Mouse (Mus musculus) G1E (cell line): ENCODE data around the gene Ankfn1. TPM values are rescaled to one million over a fixed set of nuclear protein-coding genes. Genes with fewer than 3 reads are reported as not detected.

Experiments used
- ATAC-seq: 2 replicates; pipeline ENCODE4 v1.8.0; 2016; ENCODE audit warnings: mild to moderate bottlenecking; ENCODE audit not compliant: insufficient number of reproducible peaks, poor library complexity, low FRiP score, severe bottlenecking; ENCODE audit errors: extremely low read depth
- DNase-seq: peaks from one replicate; pipeline ENCODE4 v3.0.0; 2012; ENCODE audit warnings: low spot score
- H3K27me3 ChIP-seq: 2 replicates; pipeline ENCODE4 v1.6.1; 2012; ENCODE audit warnings: mild to moderate bottlenecking, low read length, inconsistent platforms; ENCODE audit not compliant: insufficient read depth
- H3K36me3 ChIP-seq: replicated peaks from 2 replicates; pipeline ENCODE3; 2012; ENCODE audit warnings: mild to moderate bottlenecking, inconsistent platforms
- H3K4me1 ChIP-seq: 2 replicates; pipeline ENCODE4 v1.6.1; 2012; ENCODE audit warnings: low read depth, low read length, inconsistent platforms, mixed read lengths; ENCODE audit not compliant: insufficient read depth
- H3K4me3 ChIP-seq: 2 replicates; pipeline ENCODE4 v1.5.1; 2012; ENCODE audit warnings: low read depth, mild to moderate bottlenecking, inconsistent platforms, low read length, moderate library complexity, mixed read lengths
- H3K9me3 ChIP-seq: replicated peaks from 2 replicates; pipeline ENCODE4 v1.6.1; 2012; ENCODE audit warnings: inconsistent platforms
- CTCF ChIP-seq: IDR thresholded peaks from 2 replicates; pipeline ENCODE4 v1.5.1; 2012; ENCODE audit warnings: low read depth, low read length, inconsistent platforms, mixed read lengths
- GATA1 ChIP-seq: IDR thresholded peaks from 2 replicates; pipeline ENCODE4 v1.6.1; 2012; ENCODE audit warnings: borderline replicate concordance, low read length, inconsistent platforms, mixed read lengths
- GATA2 ChIP-seq: IDR thresholded peaks from 2 replicates; pipeline ENCODE4 v1.6.1; 2012; ENCODE audit warnings: low read depth, low read length, inconsistent platforms, borderline replicate concordance
- POLR2AphosphoS5 ChIP-seq: IDR thresholded peaks from 2 replicates; pipeline ENCODE4 v1.6.1; 2012; ENCODE audit warnings: low read depth, low read length, inconsistent platforms; ENCODE audit not compliant: insufficient replicate concordance
- TAL1 ChIP-seq: conservative IDR thresholded peaks from 2 replicates; pipeline ENCODE4 v1.6.1; 2012; ENCODE audit warnings: low read depth, low read length, inconsistent platforms, mixed read lengths
- polyA plus RNA-seq: library from polyadenylated mRNA; stranded (reverse); fragments of >175 nt; gene quantifications from 2 replicates; pipeline ENCODE4 v1.2.3, GENCODE M21; 2012
- total RNA-seq, 2 experiments: library from RNA; stranded (forward) in 1 of 2; stranded (reverse) in 1 of 2; fragments of 200-1000 nt in 1 of 2; fragments of >200 nt in 1 of 2; fragmentation: Nextera tagmentation in 1 of 2; gene quantifications; 2 replicates each; pipeline ENCODE4 v1.2.3; 2014 to 2017

Ankfn1 gene
- total and polyA plus RNA-seq, 3 experiments, result 0.27 TPM; not detected in 2

DNA sequence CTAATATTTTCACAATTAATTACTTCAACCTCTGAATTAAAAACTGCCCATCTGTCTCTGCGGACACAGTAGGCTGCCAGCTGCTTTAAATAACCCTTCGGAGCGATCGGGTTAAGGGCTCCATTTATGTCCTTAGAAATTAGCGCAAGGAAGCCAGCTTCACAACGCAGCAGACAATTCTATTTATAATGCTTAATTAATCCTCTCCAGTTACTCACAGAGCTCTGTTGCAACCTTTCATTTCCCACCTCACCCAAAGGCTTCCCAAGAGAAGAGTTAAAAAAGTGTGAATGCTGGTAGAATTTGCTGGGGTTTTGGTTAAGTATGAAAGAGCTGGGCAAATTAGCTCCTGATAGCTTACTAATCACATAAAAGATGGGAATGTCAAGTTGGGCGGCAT is 275.7 kb downstream of the Ankfn1 start:
- TF ChIP-seq GATA1 (no peak), TAL1 (no peak), GATA2 (no peak), POLR2AphosphoS5 (no peak), CTCF (no peak)
- H3K9me3 ChIP-seq, result peaks cover 33% of the 10 kb centered on the region
- no peaks in the 10 kb centered on the region for H3K27me3 ChIP-seq
- ATAC-seq (no peak), DNase-seq (no peak)
- no peaks in the 10 kb centered on the region for H3K36me3 ChIP-seq
- H3K4me3 ChIP-seq, result no peak overlapping the region
- H3K4me1 ChIP-seq, result no peaks in the 10 kb centered on the region

DNA sequence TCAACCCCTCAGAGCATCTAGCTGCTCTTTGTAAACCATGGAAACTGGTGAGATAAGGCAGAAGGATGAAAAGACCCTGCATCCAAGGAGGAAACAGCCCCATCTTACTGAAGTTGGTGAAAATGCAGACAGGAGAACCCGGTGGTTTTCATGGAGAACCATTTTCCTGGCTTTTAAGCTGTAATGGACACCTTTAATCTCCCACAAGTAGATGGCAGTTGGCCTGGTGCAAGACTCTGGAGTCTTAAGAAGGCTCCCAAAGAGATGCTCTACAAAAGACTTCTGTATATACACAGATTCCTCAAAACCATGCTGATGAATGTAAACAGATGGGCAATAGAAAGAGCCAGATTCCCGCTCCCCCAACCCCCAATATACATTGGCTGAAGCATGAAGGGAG is 276.5 kb downstream of the Ankfn1 start:
- DNase-seq (no peak), ATAC-seq (no peak)
- H3K4me3 ChIP-seq, result no peak overlapping the region
- H3K4me1 ChIP-seq, result no peaks in the 10 kb centered on the region
- peaks cover 30% of the 10 kb centered on the region for H3K9me3 ChIP-seq
- no peaks in the 10 kb centered on the region for H3K36me3 ChIP-seq
- H3K27me3 ChIP-seq, result no peaks in the 10 kb centered on the region
- no peak for TF ChIP-seq GATA1
- TF ChIP-seq POLR2AphosphoS5, result no peak
- TF ChIP-seq TAL1, result no peak
- TF ChIP-seq GATA2, result no peak
- TF ChIP-seq CTCF, result no peak

DNA sequence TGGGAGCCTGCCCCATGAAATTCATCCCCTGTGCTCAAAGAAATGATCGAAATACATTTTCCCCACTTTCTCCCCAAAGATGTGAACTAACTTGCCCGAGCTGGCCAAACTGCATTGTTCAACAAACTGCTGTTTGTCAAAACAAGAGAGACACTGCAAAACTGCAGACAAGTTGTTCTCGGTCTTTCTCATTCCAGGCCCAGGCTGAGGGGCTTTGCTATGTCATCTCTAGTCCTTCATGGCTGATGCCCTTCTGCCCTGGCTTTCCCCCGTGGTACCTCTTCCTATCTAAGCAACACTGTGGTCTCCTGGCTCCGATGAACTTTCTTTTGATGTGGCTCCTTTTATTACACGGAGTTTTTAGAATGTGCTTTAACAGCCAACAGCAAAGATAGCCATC is 296.4 kb downstream of the Ankfn1 start:
- Histone ChIP-seq H3K27me3 (no peaks in the 10 kb centered on the region), H3K4me3 (no peak overlapping the region), H3K36me3 (no peaks in the 10 kb centered on the region), H3K4me1 (no peaks in the 10 kb centered on the region), H3K9me3 (peaks cover 31% of the 10 kb centered on the region)
- no peak for DNase-seq
- TF ChIP-seq GATA1 (no peak), POLR2AphosphoS5 (no peak), TAL1 (no peak), CTCF (no peak), GATA2 (no peak)
- no peak for ATAC-seq

DNA sequence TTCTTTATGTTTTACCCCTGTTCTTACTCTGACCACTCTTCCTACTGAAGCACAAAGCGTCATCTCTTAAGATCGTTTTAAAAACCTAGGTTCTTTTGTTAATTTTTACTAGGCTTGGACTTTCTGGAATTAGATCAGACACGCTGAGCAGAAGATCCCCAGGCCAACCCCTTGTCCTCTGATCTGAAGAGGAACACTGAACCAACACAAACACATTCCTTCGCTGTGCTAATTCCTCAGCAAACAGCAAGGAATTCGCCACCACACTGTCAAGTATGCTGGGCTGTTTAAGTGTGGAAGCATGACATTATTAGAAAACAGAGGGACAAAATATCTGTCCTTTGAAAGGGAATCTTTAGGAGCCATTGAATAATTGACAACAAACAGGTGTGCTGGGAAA is 300.5 kb downstream of the Ankfn1 start:
- ATAC-seq (no peak), DNase-seq (no peak)
- no peaks in the 10 kb centered on the region for H3K36me3 ChIP-seq
- no peaks in the 10 kb centered on the region for H3K4me1 ChIP-seq
- H3K9me3 ChIP-seq, result peaks cover 21% of the 10 kb centered on the region
- no peak overlapping the region for H3K4me3 ChIP-seq
- TF ChIP-seq CTCF (no peak), TAL1 (no peak), POLR2AphosphoS5 (no peak), GATA1 (no peak)
- H3K27me3 ChIP-seq, result no peaks in the 10 kb centered on the region

DNA sequence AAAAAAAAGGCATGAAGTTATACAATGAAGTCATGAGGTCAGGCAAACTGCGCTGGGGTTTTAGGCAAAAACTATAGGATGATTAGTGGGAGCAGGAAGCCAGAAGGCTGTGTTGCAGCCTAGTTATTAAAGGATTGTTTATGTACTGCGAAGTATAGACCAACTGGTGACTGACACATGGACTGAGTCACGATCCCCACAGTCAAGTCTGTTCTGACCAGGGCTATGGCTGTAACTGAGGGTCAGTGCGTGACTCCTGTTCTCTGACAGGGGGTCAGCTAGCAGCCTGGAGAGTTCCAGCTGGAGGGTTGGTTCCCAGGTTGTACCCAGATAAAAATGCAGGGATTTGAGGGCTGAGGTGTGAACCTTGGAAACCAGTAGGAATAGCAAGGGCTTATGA is 301.4 kb downstream of the Ankfn1 start:
- H3K9me3 ChIP-seq, result peaks cover 19% of the 10 kb centered on the region
- H3K4me3 ChIP-seq, result no peak overlapping the region
- no peaks in the 10 kb centered on the region for H3K36me3 ChIP-seq
- TF ChIP-seq GATA2 (no peak), CTCF (no peak), POLR2AphosphoS5 (no peak), TAL1 (no peak), GATA1 (no peak)
- ATAC-seq (no peak), DNase-seq (no peak)
- H3K4me1 ChIP-seq, result no peaks in the 10 kb centered on the region
- no peaks in the 10 kb centered on the region for H3K27me3 ChIP-seq

DNA sequence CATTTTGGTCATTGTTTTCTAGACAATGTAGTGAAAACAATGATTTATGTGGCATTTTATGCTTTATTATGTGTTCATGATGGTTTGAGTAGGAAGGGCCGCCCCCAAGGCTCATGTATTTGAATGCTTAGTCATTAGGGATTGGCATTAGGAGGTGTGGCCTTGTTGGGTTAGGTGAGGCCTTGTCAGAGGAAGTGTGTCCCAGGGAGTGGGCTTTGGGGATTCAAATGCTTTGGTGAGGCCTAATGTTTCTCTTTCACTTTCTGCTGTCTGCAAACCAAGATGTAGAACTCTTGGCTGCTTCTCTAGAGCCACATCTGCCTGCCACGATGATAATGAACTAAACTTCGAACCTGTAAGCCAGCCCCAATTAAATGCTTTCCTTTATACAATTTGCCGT is 304.6 kb downstream of the Ankfn1 start:
- Histone ChIP-seq H3K9me3 (peaks cover 24% of the 10 kb centered on the region), H3K4me1 (no peaks in the 10 kb centered on the region), H3K27me3 (no peaks in the 10 kb centered on the region), H3K4me3 (no peak overlapping the region), H3K36me3 (no peaks in the 10 kb centered on the region)
- DNase-seq (no peak), ATAC-seq (no peak)
- TF ChIP-seq TAL1 (no peak), POLR2AphosphoS5 (no peak), GATA1 (no peak), CTCF (no peak), GATA2 (no peak)
